Mouse (Mus musculus): Measurements from ENCODE around the gene Kmt5b. TPM values are rescaled to one million over a fixed set of nuclear protein-coding genes. Genes with fewer than 3 reads are reported as not detected.

Kmt5b gene
- polyA plus RNA-seq, 1 experiment from 2014 or later: 25.3 TPM

GRCm38 (mm10) chr19:3848207-3848808 is 81.1 kb downstream of the Kmt5b start:
- WGBS: 38% methylated on average over 7 of the region's 7 CpGs
- no peak overlapping the region for H3K4me2 ChIP-seq (ENCODE audit: low read depth, severe bottlenecking)
- DNase-seq (ENCODE audit: low spot score) (peak; percentile 51), ATAC-seq (ENCODE audit: insufficient number of reproducible peaks, low FRiP score, low TSS enrichment, low read depth) (no peak)
- peaks cover 6% of the 10 kb centered on the region; the same call in 1 of the 2 replicates for H3K4me1 ChIP-seq (ENCODE audit: control insufficient read depth, insufficient read depth, low read length)
- no peak overlapping the region for H3K4me3 ChIP-seq (ENCODE audit: low read depth, low read length)
- no peaks in the 10 kb centered on the region for H3K36me3 ChIP-seq (ENCODE audit: control insufficient read depth, insufficient read depth, low read length)
- no peaks in the 10 kb centered on the region for H3K9me3 ChIP-seq (ENCODE audit: control insufficient read depth, low read length)
- no peak overlapping the region for H3K9ac ChIP-seq (ENCODE audit: low read length)
- no peaks in the 10 kb centered on the region for H3K27me3 ChIP-seq (ENCODE audit: control insufficient read depth, insufficient read depth, low read length)
- H3K27ac ChIP-seq (replicated peaks; ENCODE audit: low read depth, low read length): no peak overlapping the region

- Histone ChIP-seq H3K27me3 (ENCODE audit: control insufficient read depth, insufficient read depth, low read length) (no peaks in the 10 kb centered on the region), H3K9ac (ENCODE audit: low read length) (no peak overlapping the region), H3K4me2 (ENCODE audit: low read depth, severe bottlenecking) (no peak overlapping the region), H3K4me3 (ENCODE audit: low read depth, low read length) (no peak overlapping the region), H3K4me1 (ENCODE audit: control insufficient read depth, insufficient read depth, low read length) (peaks cover 6% of the 10 kb centered on the region; the same call in 1 of the 2 replicates), H3K9me3 (ENCODE audit: control insufficient read depth, low read length) (no peaks in the 10 kb centered on the region), H3K27ac (replicated peaks; ENCODE audit: low read depth, low read length) (no peak overlapping the region), H3K36me3 (ENCODE audit: control insufficient read depth, insufficient read depth, low read length) (no peaks in the 10 kb centered on the region)
- 82% methylated on average over 2 of the region's 2 CpGs for WGBS
- no peak for ATAC-seq (ENCODE audit: insufficient number of reproducible peaks, low FRiP score, low TSS enrichment, low read depth)
- no peak for DNase-seq (ENCODE audit: low spot score)
Observed at GRCm38 (mm10) chr19:3849251-3849650, 82.0 kb downstream of the Kmt5b start.

GRCm38 (mm10) chr19:3850076-3850475 is 82.9 kb downstream of the Kmt5b start:
- H3K4me1 ChIP-seq (ENCODE audit: control insufficient read depth, insufficient read depth, low read length): peaks cover 6% of the 10 kb centered on the region; the same call in 1 of the 2 replicates
- DNase-seq (ENCODE audit: low spot score) (no peak), ATAC-seq (ENCODE audit: insufficient number of reproducible peaks, low FRiP score, low TSS enrichment, low read depth) (no peak)
- no peak overlapping the region for H3K27ac ChIP-seq (replicated peaks; ENCODE audit: low read depth, low read length)
- 61% methylated on average over 5 of the region's 5 CpGs for WGBS
- H3K4me2 ChIP-seq (ENCODE audit: low read depth, severe bottlenecking): no peak overlapping the region
- no peak overlapping the region for H3K4me3 ChIP-seq (ENCODE audit: low read depth, low read length)
- no peaks in the 10 kb centered on the region for H3K27me3 ChIP-seq (ENCODE audit: control insufficient read depth, insufficient read depth, low read length)
- no peak overlapping the region for H3K9ac ChIP-seq (ENCODE audit: low read length)
- no peaks in the 10 kb centered on the region for H3K36me3 ChIP-seq (ENCODE audit: control insufficient read depth, insufficient read depth, low read length)
- no peaks in the 10 kb centered on the region for H3K9me3 ChIP-seq (ENCODE audit: control insufficient read depth, low read length)

- ATAC-seq (ENCODE audit: insufficient number of reproducible peaks, low FRiP score, low TSS enrichment, low read depth): peak; percentile 4; the same call in 1 of the 2 replicates
- H3K27ac ChIP-seq (replicated peaks; ENCODE audit: low read depth, low read length): no peak overlapping the region
- no peak for DNase-seq (ENCODE audit: low spot score)
Observed at GRCm38 (mm10) chr19:3850847-3851469, 83.7 kb downstream of the Kmt5b start.

GRCm38 (mm10) chr19:3851502-3851962 is 84.3 kb downstream of the Kmt5b start, which contains the start of gene Chka:
Gene Chka (plus strand): TSS chr19:3851773.
- Histone ChIP-seq H3K9me3 (ENCODE audit: control insufficient read depth, low read length) (no peaks in the 10 kb centered on the region), H3K27me3 (ENCODE audit: control insufficient read depth, insufficient read depth, low read length) (no peaks in the 10 kb centered on the region), H3K27ac (replicated peaks; ENCODE audit: low read depth, low read length) (peak within 1 kb of the TSS; percentile 93), H3K9ac (ENCODE audit: low read length) (peak within 1 kb of the TSS; percentile 88), H3K4me3 (ENCODE audit: low read depth, low read length) (peak within 1 kb of the TSS; percentile 78), H3K36me3 (ENCODE audit: control insufficient read depth, insufficient read depth, low read length) (no peaks in the 10 kb centered on the region), H3K4me1 (ENCODE audit: control insufficient read depth, insufficient read depth, low read length) (peaks cover 12% of the 10 kb centered on the region), H3K4me2 (ENCODE audit: low read depth, severe bottlenecking) (peak within 1 kb of the TSS; percentile 75)
- ATAC-seq (ENCODE audit: insufficient number of reproducible peaks, low FRiP score, low TSS enrichment, low read depth): peak; percentile 93
- WGBS: under 1% methylated on average over 49 of the region's 54 CpGs
- peak; percentile 98 for DNase-seq (ENCODE audit: low spot score)

More at GRCm38 (mm10) chr19:3850847-3851469, 83.7 kb downstream of the Kmt5b start:
- no peaks in the 10 kb centered on the region for H3K27me3 ChIP-seq (ENCODE audit: control insufficient read depth, insufficient read depth, low read length)
- peak overlapping the region; percentile 78 for H3K4me3 ChIP-seq (ENCODE audit: low read depth, low read length)
- 7% methylated on average over 19 of the region's 19 CpGs for WGBS
- H3K36me3 ChIP-seq (ENCODE audit: control insufficient read depth, insufficient read depth, low read length): no peaks in the 10 kb centered on the region
- H3K4me2 ChIP-seq (ENCODE audit: low read depth, severe bottlenecking): peak overlapping the region; percentile 75
- H3K9me3 ChIP-seq (ENCODE audit: control insufficient read depth, low read length): no peaks in the 10 kb centered on the region
- peaks cover 12% of the 10 kb centered on the region for H3K4me1 ChIP-seq (ENCODE audit: control insufficient read depth, insufficient read depth, low read length)
- H3K9ac ChIP-seq (ENCODE audit: low read length): no peak overlapping the region; the same call in 1 of the 2 replicates

GRCm38 (mm10) chr19:3851979-3852681 is 84.9 kb downstream of the Kmt5b start:
- H3K36me3 ChIP-seq (ENCODE audit: control insufficient read depth, insufficient read depth, low read length): no peaks in the 10 kb centered on the region
- peak overlapping the region; percentile 78 for H3K4me3 ChIP-seq (ENCODE audit: low read depth, low read length)
- DNase-seq (ENCODE audit: low spot score) (peak; percentile 79), ATAC-seq (ENCODE audit: insufficient number of reproducible peaks, low FRiP score, low TSS enrichment, low read depth) (0 out of 2 replicates have a peak, but pooled peaks have one; percentile 2)
- H3K27me3 ChIP-seq (ENCODE audit: control insufficient read depth, insufficient read depth, low read length): no peaks in the 10 kb centered on the region
- H3K4me1 ChIP-seq (ENCODE audit: control insufficient read depth, insufficient read depth, low read length): peaks cover 12% of the 10 kb centered on the region
- H3K4me2 ChIP-seq (ENCODE audit: low read depth, severe bottlenecking): peak overlapping the region; percentile 75
- under 1% methylated on average over 71 of the region's 74 CpGs for WGBS
- no peaks in the 10 kb centered on the region for H3K9me3 ChIP-seq (ENCODE audit: control insufficient read depth, low read length)
- H3K27ac ChIP-seq (replicated peaks; ENCODE audit: low read depth, low read length): peak overlapping the region; percentile 93
- peak overlapping the region; percentile 88 for H3K9ac ChIP-seq (ENCODE audit: low read length)

GRCm38 (mm10) chr19:3853121-3853520 is 85.9 kb downstream of the Kmt5b start:
- ATAC-seq (ENCODE audit: insufficient number of reproducible peaks, low FRiP score, low TSS enrichment, low read depth) (no peak), DNase-seq (ENCODE audit: low spot score) (no peak)
- peak overlapping the region; percentile 75; the same call in 1 of the 2 replicates for H3K4me2 ChIP-seq (ENCODE audit: low read depth, severe bottlenecking)
- WGBS: 89% methylated on average over 10 of the region's 10 CpGs
- no peaks in the 10 kb centered on the region for H3K27me3 ChIP-seq (ENCODE audit: control insufficient read depth, insufficient read depth, low read length)
- peaks cover 12% of the 10 kb centered on the region for H3K4me1 ChIP-seq (ENCODE audit: control insufficient read depth, insufficient read depth, low read length)
- no peaks in the 10 kb centered on the region for H3K9me3 ChIP-seq (ENCODE audit: control insufficient read depth, low read length)
- no peaks in the 10 kb centered on the region for H3K36me3 ChIP-seq (ENCODE audit: control insufficient read depth, insufficient read depth, low read length)
- 0 out of 2 replicates have a peak overlapping the region, but pooled peaks have one; percentile 15 for H3K4me3 ChIP-seq (ENCODE audit: low read depth, low read length)
- H3K27ac ChIP-seq (replicated peaks; ENCODE audit: low read depth, low read length): no peak overlapping the region
- H3K9ac ChIP-seq (ENCODE audit: low read length): no peak overlapping the region

GRCm38 (mm10) chr19:3853891-3854290 is 86.7 kb downstream of the Kmt5b start:
- ATAC-seq (ENCODE audit: insufficient number of reproducible peaks, low FRiP score, low TSS enrichment, low read depth): no peak
- Histone ChIP-seq H3K4me1 (ENCODE audit: control insufficient read depth, insufficient read depth, low read length) (peaks cover 12% of the 10 kb centered on the region), H3K4me2 (ENCODE audit: low read depth, severe bottlenecking) (no peak overlapping the region), H3K36me3 (ENCODE audit: control insufficient read depth, insufficient read depth, low read length) (no peaks in the 10 kb centered on the region), H3K27ac (replicated peaks; ENCODE audit: low read depth, low read length) (no peak overlapping the region), H3K9ac (ENCODE audit: low read length) (no peak overlapping the region), H3K4me3 (ENCODE audit: low read depth, low read length) (no peak overlapping the region), H3K27me3 (ENCODE audit: control insufficient read depth, insufficient read depth, low read length) (no peaks in the 10 kb centered on the region), H3K9me3 (ENCODE audit: control insufficient read depth, low read length) (no peaks in the 10 kb centered on the region)
- DNase-seq (ENCODE audit: low spot score): no peak
- 94% methylated on average over 1 of the region's 1 CpGs for WGBS

All from limb, embryonic 11.5 days (tissue).